Mouse (Mus musculus): ENCODE results near the gene Fam227a. TPM values are rescaled to one million over a fixed set of nuclear protein-coding genes. Genes with fewer than 3 reads are reported as not detected.
"Not testable (repeated sequence)": the region's sequence is repeated elsewhere in the genome, so short reads cannot be mapped to it uniquely, and the experiment has no call there.

Fam227a gene
- polyA plus RNA-seq, 1 experiment from 2014 or later = 3.4 TPM

DNA sequence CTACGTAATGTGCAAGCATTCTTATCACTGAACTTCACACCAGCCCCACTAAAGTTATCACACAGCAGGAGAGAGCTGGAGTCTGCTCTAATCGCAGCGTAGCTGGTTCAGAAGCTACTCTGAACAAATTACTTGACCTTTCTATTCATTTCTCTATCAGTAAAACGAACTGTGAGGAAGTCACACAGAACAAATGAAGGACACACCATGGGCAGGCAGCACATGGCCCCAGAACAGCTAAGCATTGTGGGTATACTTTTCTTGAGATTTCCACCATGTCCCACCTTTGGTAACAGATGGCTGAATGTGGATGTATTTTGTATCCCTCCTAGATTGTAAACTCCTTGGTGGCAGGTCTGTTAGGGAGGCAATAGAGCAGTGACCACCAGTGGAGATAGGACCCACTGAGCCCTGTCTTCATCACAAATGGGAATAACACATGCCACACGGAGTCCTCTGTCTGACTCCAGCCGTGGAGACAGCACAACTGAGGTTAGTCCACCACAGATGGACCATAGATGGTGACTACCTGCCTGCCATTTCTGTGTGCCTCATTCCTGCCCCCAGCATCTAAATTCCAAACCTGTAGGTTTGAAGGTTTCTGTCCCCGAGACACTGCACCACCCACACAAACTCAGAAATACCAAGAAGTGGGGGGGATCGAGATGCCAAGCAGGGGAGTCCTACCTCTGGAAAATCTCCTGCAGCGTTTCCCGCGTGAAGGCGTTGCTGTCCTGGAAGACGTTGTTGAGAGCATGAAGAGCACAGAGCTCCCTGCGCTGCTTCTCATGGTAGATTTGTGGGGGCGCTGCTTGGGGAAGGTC lies 27.5 kb upstream of the Fam227a start:
- 17% methylated on average over 15 of the region's 15 CpGs for WGBS
- Histone ChIP-seq H3K9ac (ENCODE audit: low read length) (peak overlapping the region; percentile 90), H3K36me3 (ENCODE audit: control insufficient read depth, insufficient read depth, low read length) (no peaks in the 10 kb centered on the region), H3K4me2 (ENCODE audit: low read length) (peak overlapping the region; percentile 63), H3K4me3 (ENCODE audit: low read depth, low read length) (peak overlapping the region; percentile 95), H3K27ac (ENCODE audit: low read depth, low read length) (no peak overlapping the region), H3K27me3 (replicated peaks; ENCODE audit: control insufficient read depth, insufficient read depth, low read length) (no peaks in the 10 kb centered on the region), H3K4me1 (ENCODE audit: control insufficient read depth, insufficient read depth, low read length) (peaks cover 44% of the 10 kb centered on the region), H3K9me3 (replicated peaks; ENCODE audit: control insufficient read depth, low read length) (no peaks in the 10 kb centered on the region)
- no peak for DNase-seq (ENCODE audit: low spot score)
- ATAC-seq = no peak

DNA sequence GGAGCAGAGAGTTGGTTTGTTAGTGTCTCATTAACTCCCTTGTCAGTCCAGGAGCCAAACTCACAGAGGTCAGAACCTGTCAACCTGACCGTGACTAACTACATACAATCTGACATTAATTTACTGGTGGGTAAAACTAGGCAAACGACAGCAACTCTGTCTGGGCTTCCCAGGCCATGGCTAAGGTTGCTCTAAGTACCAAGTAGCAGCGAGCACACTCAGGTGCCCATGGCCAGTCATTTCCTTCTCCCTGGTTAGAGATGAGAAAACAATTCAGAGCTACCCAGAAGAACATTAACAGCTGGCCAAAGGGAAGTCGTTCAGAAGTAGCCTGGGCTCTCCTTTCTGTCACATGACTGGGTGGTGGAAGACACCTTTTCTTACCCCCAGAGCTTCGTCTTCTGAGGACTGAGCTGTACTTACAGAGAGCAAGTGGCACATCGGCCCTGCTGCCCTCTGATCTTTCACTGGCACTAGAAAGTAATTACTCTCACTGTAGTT lies 26.4 kb upstream of the Fam227a start:
- Histone ChIP-seq H3K4me3 (ENCODE audit: low read depth, low read length) (peak overlapping the region; percentile 95), H3K9me3 (replicated peaks; ENCODE audit: control insufficient read depth, low read length) (no peaks in the 10 kb centered on the region), H3K4me1 (ENCODE audit: control insufficient read depth, insufficient read depth, low read length) (peaks cover 44% of the 10 kb centered on the region), H3K9ac (ENCODE audit: low read length) (peak overlapping the region; percentile 90), H3K4me2 (ENCODE audit: low read length) (peak overlapping the region; percentile 63), H3K27ac (ENCODE audit: low read depth, low read length) (no peak overlapping the region), H3K36me3 (ENCODE audit: control insufficient read depth, insufficient read depth, low read length) (no peaks in the 10 kb centered on the region), H3K27me3 (replicated peaks; ENCODE audit: control insufficient read depth, insufficient read depth, low read length) (no peaks in the 10 kb centered on the region)
- ATAC-seq (no peak), DNase-seq (ENCODE audit: low spot score) (no peak)
- 54% methylated on average over 6 of the region's 6 CpGs for WGBS

- H3K4me1 ChIP-seq (ENCODE audit: control insufficient read depth, insufficient read depth, low read length) = peaks cover 40% of the 10 kb centered on the region
- H3K27me3 ChIP-seq (replicated peaks; ENCODE audit: control insufficient read depth, insufficient read depth, low read length) = no peaks in the 10 kb centered on the region
- H3K4me3 ChIP-seq (ENCODE audit: low read depth, low read length) = peak overlapping the region; percentile 95
- H3K27ac ChIP-seq (ENCODE audit: low read depth, low read length) = no peak overlapping the region
- H3K9ac ChIP-seq (ENCODE audit: low read length) = peak overlapping the region; percentile 90
- WGBS = 65% methylated on average over 6 of the region's 6 CpGs
- H3K9me3 ChIP-seq (replicated peaks; ENCODE audit: control insufficient read depth, low read length) = no peaks in the 10 kb centered on the region
- H3K36me3 ChIP-seq (ENCODE audit: control insufficient read depth, insufficient read depth, low read length) = 0 out of 2 replicates have a peak, but pooled peaks cover under 1% of the 10 kb centered on the region
- DNase-seq (ENCODE audit: low spot score) (no peak), ATAC-seq (no peak)
- peak overlapping the region; percentile 63 for H3K4me2 ChIP-seq (ENCODE audit: low read length)
These were observed 25.9 kb upstream of the Fam227a start for GRCm38 (mm10) chr15:79684616-79685015.

GRCm38 (mm10) chr15:79683707-79684465 lies 25.1 kb upstream of the Fam227a start:
- 76% methylated on average over 19 of the region's 19 CpGs for WGBS
- peak overlapping the region; percentile 95 for H3K4me3 ChIP-seq (ENCODE audit: low read depth, low read length)

GRCm38 (mm10) chr15:79683146-79683545 lies 24.4 kb upstream of the Fam227a start:
- Histone ChIP-seq H3K4me1 (ENCODE audit: control insufficient read depth, insufficient read depth, low read length) (peaks cover 34% of the 10 kb centered on the region), H3K4me2 (ENCODE audit: low read length) (0 out of 2 replicates have a peak overlapping the region, but pooled peaks have one; percentile 12), H3K4me3 (ENCODE audit: low read depth, low read length) (no peak overlapping the region), H3K9ac (ENCODE audit: low read length) (no peak overlapping the region), H3K27ac (ENCODE audit: low read depth, low read length) (no peak overlapping the region), H3K36me3 (ENCODE audit: control insufficient read depth, insufficient read depth, low read length) (peaks cover 4% of the 10 kb centered on the region; the same call in 1 of the 2 replicates), H3K27me3 (replicated peaks; ENCODE audit: control insufficient read depth, insufficient read depth, low read length) (no peaks in the 10 kb centered on the region), H3K9me3 (replicated peaks; ENCODE audit: control insufficient read depth, low read length) (no peaks in the 10 kb centered on the region)
- ATAC-seq (no peak), DNase-seq (ENCODE audit: low spot score) (no peak)
- WGBS = 93% methylated on average over 6 of the region's 6 CpGs

More at GRCm38 (mm10) chr15:79683707-79684465, 25.1 kb upstream of the Fam227a start:
- 0 out of 2 replicates have a peak, but pooled peaks cover 4% of the 10 kb centered on the region for H3K36me3 ChIP-seq (ENCODE audit: control insufficient read depth, insufficient read depth, low read length)
- H3K4me1 ChIP-seq (ENCODE audit: control insufficient read depth, insufficient read depth, low read length) = peaks cover 39% of the 10 kb centered on the region
- no peak for ATAC-seq
- H3K4me2 ChIP-seq (ENCODE audit: low read length) = peak overlapping the region; percentile 63
- H3K9ac ChIP-seq (ENCODE audit: low read length) = peak overlapping the region; percentile 90
- DNase-seq (ENCODE audit: low spot score) = no peak
- no peak overlapping the region for H3K27ac ChIP-seq (ENCODE audit: low read depth, low read length)
- H3K27me3 ChIP-seq (replicated peaks; ENCODE audit: control insufficient read depth, insufficient read depth, low read length) = no peaks in the 10 kb centered on the region
- H3K9me3 ChIP-seq (replicated peaks; ENCODE audit: control insufficient read depth, low read length) = no peaks in the 10 kb centered on the region

GRCm38 (mm10) chr15:79681973-79682372 lies 23.2 kb upstream of the Fam227a start:
- peaks cover 34% of the 10 kb centered on the region for H3K4me1 ChIP-seq (ENCODE audit: control insufficient read depth, insufficient read depth, low read length)
- ATAC-seq = no peak
- WGBS = 91% methylated on average over 4 of the region's 4 CpGs
- peaks cover 14% of the 10 kb centered on the region for H3K36me3 ChIP-seq (ENCODE audit: control insufficient read depth, insufficient read depth, low read length)
- no peak overlapping the region for H3K9ac ChIP-seq (ENCODE audit: low read length)
- H3K4me3 ChIP-seq (ENCODE audit: low read depth, low read length) = no peak overlapping the region
- no peak overlapping the region for H3K4me2 ChIP-seq (ENCODE audit: low read length)
- H3K9me3 ChIP-seq (replicated peaks; ENCODE audit: control insufficient read depth, low read length) = no peaks in the 10 kb centered on the region
- no peak for DNase-seq (ENCODE audit: low spot score)
- H3K27ac ChIP-seq (ENCODE audit: low read depth, low read length) = no peak overlapping the region
- no peaks in the 10 kb centered on the region for H3K27me3 ChIP-seq (replicated peaks; ENCODE audit: control insufficient read depth, insufficient read depth, low read length)

GRCm38 (mm10) chr15:79677936-79678335 lies 19.2 kb upstream of the Fam227a start:
- Histone ChIP-seq H3K4me3 (ENCODE audit: low read depth, low read length) (no peak overlapping the region), H3K36me3 (ENCODE audit: control insufficient read depth, insufficient read depth, low read length) (peaks cover 53% of the 10 kb centered on the region), H3K4me2 (ENCODE audit: low read length) (no peak overlapping the region), H3K27me3 (replicated peaks; ENCODE audit: control insufficient read depth, insufficient read depth, low read length) (no peaks in the 10 kb centered on the region), H3K9me3 (replicated peaks; ENCODE audit: control insufficient read depth, low read length) (no peaks in the 10 kb centered on the region), H3K9ac (ENCODE audit: low read length) (no peak overlapping the region), H3K27ac (ENCODE audit: low read depth, low read length) (no peak overlapping the region), H3K4me1 (ENCODE audit: control insufficient read depth, insufficient read depth, low read length) (0 out of 2 replicates have a peak, but pooled peaks cover under 1% of the 10 kb centered on the region)
- no peak for DNase-seq (ENCODE audit: low spot score)
- 88% methylated on average over 2 of the region's 2 CpGs for WGBS
- no peak for ATAC-seq

- not testable (repeated sequence) for H3K27me3 ChIP-seq (replicated peaks; ENCODE audit: control insufficient read depth, insufficient read depth, low read length); ATAC-seq; H3K9me3 ChIP-seq (replicated peaks; ENCODE audit: control insufficient read depth, low read length); H3K9ac ChIP-seq (ENCODE audit: low read length); H3K4me1 ChIP-seq (ENCODE audit: control insufficient read depth, insufficient read depth, low read length); H3K27ac ChIP-seq (ENCODE audit: low read depth, low read length); DNase-seq (ENCODE audit: low spot score)
- WGBS = 82% methylated on average over 11 of the region's 11 CpGs
- Histone ChIP-seq H3K4me3 (ENCODE audit: low read depth, low read length) (peak overlapping the region; percentile 90), H3K4me2 (ENCODE audit: low read length) (peak overlapping the region; percentile 72), H3K36me3 (ENCODE audit: control insufficient read depth, insufficient read depth, low read length) (peaks cover 59% of the 10 kb centered on the region)
These were observed 13.1 kb upstream of the Fam227a start for GRCm38 (mm10) chr15:79671828-79672348.

All from forebrain, embryonic 14.5 days (tissue).